Mouse (Mus musculus): ENCODE measurements at regions not wholly inside any gene's neighbourhood (a gene's known extent, or its start where the extent isn't known, plus 50 kb on each side); places are given as distances from the start of the nearest gene placed in this dataset.
"Not testable (repeated sequence)": the region's sequence is repeated elsewhere in the genome, so short reads cannot be mapped to it uniquely, and the experiment has no call there.

GRCm38 (mm10) chrX:17818325-17818724, 246.2 kb upstream of the Fundc1 start:
- Histone ChIP-seq H3K9ac (ENCODE audit: low read depth, low read length) (no peak overlapping the region), H3K4me1 (ENCODE audit: control insufficient read depth, insufficient read depth, low read depth, low read length) (no peaks in the 10 kb centered on the region)

GRCm38 (mm10) chrX:17817651-17818050, 245.5 kb upstream of the Fundc1 start:
- H3K4me3 ChIP-seq (ENCODE audit: low read length), result no peak overlapping the region
- H3K4me2 ChIP-seq (ENCODE audit: low read length), result no peak overlapping the region
- no peak overlapping the region for H3K9ac ChIP-seq (ENCODE audit: low read depth, low read length)
- H3K27ac ChIP-seq (ENCODE audit: low read depth, low read length), result no peak overlapping the region
- WGBS, result 74% methylated on average over 3 of the region's 3 CpGs
- H3K4me1 ChIP-seq (ENCODE audit: control insufficient read depth, insufficient read depth, low read depth, low read length), result no peaks in the 10 kb centered on the region
- H3K9me3 ChIP-seq (ENCODE audit: control insufficient read depth, low read length), result no peaks in the 10 kb centered on the region
- no peaks in the 10 kb centered on the region for H3K36me3 ChIP-seq (ENCODE audit: control insufficient read depth, insufficient read depth, low read length)
- H3K27me3 ChIP-seq (replicated peaks; ENCODE audit: control insufficient read depth, insufficient read depth, low read length), result no peaks in the 10 kb centered on the region
- no peak for ATAC-seq

More at GRCm38 (mm10) chrX:17818325-17818724, 246.2 kb upstream of the Fundc1 start:
- Histone ChIP-seq H3K4me2 (ENCODE audit: low read length) (no peak overlapping the region), H3K27ac (ENCODE audit: low read depth, low read length) (no peak overlapping the region), H3K9me3 (ENCODE audit: control insufficient read depth, low read length) (no peaks in the 10 kb centered on the region), H3K4me3 (ENCODE audit: low read length) (no peak overlapping the region), H3K36me3 (ENCODE audit: control insufficient read depth, insufficient read depth, low read length) (no peaks in the 10 kb centered on the region), H3K27me3 (replicated peaks; ENCODE audit: control insufficient read depth, insufficient read depth, low read length) (no peaks in the 10 kb centered on the region)
- WGBS, result 35% methylated on average over 3 of the region's 3 CpGs
- ATAC-seq, result no peak

GRCm38 (mm10) chrX:17788048-17788447, 215.9 kb upstream of the Fundc1 start:
- no CpG with 5 or more reads among the region's 6 CpGs for WGBS

DNA sequence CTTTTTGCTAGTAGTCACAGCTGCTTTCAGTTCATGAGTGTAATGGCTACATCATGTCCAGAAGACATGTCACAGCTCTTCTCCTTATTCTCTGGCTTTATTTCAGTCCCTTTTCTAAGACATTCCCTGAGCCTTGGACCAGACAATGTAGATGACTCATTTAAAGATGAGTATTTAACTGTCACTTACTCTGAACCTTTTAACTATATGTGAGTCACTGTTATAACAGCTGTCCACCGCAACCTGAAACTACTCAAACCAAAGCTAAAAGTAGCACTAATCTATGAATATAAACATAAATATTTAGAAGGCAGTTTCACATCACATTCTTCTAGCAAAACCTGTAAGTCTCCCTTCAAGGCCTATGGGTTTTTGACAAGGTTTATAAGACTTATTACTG, 203.8 kb upstream of the Fundc1 start:
- Histone ChIP-seq H3K27me3 (replicated peaks; ENCODE audit: control insufficient read depth, insufficient read depth, low read length) (no peaks in the 10 kb centered on the region), H3K4me2 (ENCODE audit: low read length) (no peak overlapping the region), H3K27ac (ENCODE audit: low read depth, low read length) (no peak overlapping the region), H3K4me3 (ENCODE audit: low read length) (no peak overlapping the region), H3K9ac (ENCODE audit: low read depth, low read length) (no peak overlapping the region), H3K4me1 (ENCODE audit: control insufficient read depth, insufficient read depth, low read depth, low read length) (no peaks in the 10 kb centered on the region), H3K36me3 (ENCODE audit: control insufficient read depth, insufficient read depth, low read length) (no peaks in the 10 kb centered on the region), H3K9me3 (ENCODE audit: control insufficient read depth, low read length) (0 out of 2 replicates have a peak, but pooled peaks cover 2% of the 10 kb centered on the region)
- WGBS, result 97% methylated on average over 1 of the region's 1 CpGs
- ATAC-seq, result no peak

More at GRCm38 (mm10) chrX:17788048-17788447, 215.9 kb upstream of the Fundc1 start:
- not testable (repeated sequence) for H3K9me3 ChIP-seq (ENCODE audit: control insufficient read depth, low read length); H3K27ac ChIP-seq (ENCODE audit: low read depth, low read length); H3K36me3 ChIP-seq (ENCODE audit: control insufficient read depth, insufficient read depth, low read length); H3K27me3 ChIP-seq (replicated peaks; ENCODE audit: control insufficient read depth, insufficient read depth, low read length); H3K4me3 ChIP-seq (ENCODE audit: low read length); H3K9ac ChIP-seq (ENCODE audit: low read depth, low read length); H3K4me1 ChIP-seq (ENCODE audit: control insufficient read depth, insufficient read depth, low read depth, low read length); ATAC-seq; H3K4me2 ChIP-seq (ENCODE audit: low read length)

DNA sequence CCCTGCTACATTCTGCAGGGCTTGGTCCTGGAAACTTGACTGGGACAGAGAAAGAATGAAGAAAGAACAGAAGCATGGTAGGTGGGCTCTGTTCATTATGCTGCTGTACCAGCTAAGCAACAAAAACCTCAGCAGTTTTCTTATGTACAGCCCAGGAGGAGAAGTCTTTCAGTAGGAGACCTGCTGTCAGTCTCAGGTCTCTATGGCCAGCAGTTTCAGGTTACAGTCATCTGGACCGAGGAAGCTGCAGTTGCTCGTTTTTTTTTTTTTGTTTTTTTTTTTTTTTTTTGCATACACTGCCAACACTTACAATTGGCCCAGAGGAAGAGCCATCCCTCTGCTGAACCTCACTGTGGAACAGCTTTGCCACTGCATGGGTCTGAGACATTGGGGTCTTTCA, 180.7 kb upstream of the Fundc1 start:
- Histone ChIP-seq H3K9ac (ENCODE audit: low read depth, low read length) (no peak overlapping the region), H3K27me3 (replicated peaks; ENCODE audit: control insufficient read depth, insufficient read depth, low read length) (no peaks in the 10 kb centered on the region), H3K4me2 (ENCODE audit: low read length) (no peak overlapping the region), H3K4me3 (ENCODE audit: low read length) (no peak overlapping the region), H3K9me3 (ENCODE audit: control insufficient read depth, low read length) (no peaks in the 10 kb centered on the region), H3K4me1 (ENCODE audit: control insufficient read depth, insufficient read depth, low read depth, low read length) (no peaks in the 10 kb centered on the region), H3K36me3 (ENCODE audit: control insufficient read depth, insufficient read depth, low read length) (no peaks in the 10 kb centered on the region), H3K27ac (ENCODE audit: low read depth, low read length) (no peak overlapping the region)
- ATAC-seq, result no peak
- 0% methylated on average over 2 of the region's 2 CpGs for WGBS

DNA sequence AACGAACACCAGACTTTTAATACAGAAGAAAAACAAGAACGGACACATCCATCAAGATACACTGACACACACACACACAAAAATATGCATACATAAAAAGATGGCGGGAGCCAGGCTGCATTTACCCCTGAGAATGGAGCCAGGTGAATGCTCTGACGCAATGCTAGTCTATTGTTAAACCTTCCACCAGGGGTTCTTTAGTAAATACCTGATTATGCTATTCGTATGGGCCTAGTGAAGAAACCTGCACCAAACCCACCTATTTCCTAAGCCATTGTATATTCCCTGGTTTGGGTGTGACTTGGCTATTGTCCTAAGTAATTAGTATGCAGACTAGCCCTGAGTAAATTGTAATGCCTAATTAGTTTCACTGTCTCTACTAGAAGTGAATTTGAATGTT, 179.3 kb upstream of the Fundc1 start:
- WGBS, result 75% methylated on average over 5 of the region's 5 CpGs
- Histone ChIP-seq H3K27ac (ENCODE audit: low read depth, low read length) (no peak overlapping the region), H3K4me1 (ENCODE audit: control insufficient read depth, insufficient read depth, low read depth, low read length) (no peaks in the 10 kb centered on the region), H3K4me2 (ENCODE audit: low read length) (no peak overlapping the region), H3K4me3 (ENCODE audit: low read length) (no peak overlapping the region), H3K9me3 (ENCODE audit: control insufficient read depth, low read length) (no peaks in the 10 kb centered on the region), H3K9ac (ENCODE audit: low read depth, low read length) (no peak overlapping the region), H3K36me3 (ENCODE audit: control insufficient read depth, insufficient read depth, low read length) (no peaks in the 10 kb centered on the region), H3K27me3 (replicated peaks; ENCODE audit: control insufficient read depth, insufficient read depth, low read length) (no peaks in the 10 kb centered on the region)
- no peak for ATAC-seq

- Histone ChIP-seq H3K36me3 (ENCODE audit: control insufficient read depth, insufficient read depth, low read length) (no peaks in the 10 kb centered on the region), H3K4me1 (ENCODE audit: control insufficient read depth, insufficient read depth, low read depth, low read length) (no peaks in the 10 kb centered on the region), H3K4me2 (ENCODE audit: low read length) (no peak overlapping the region), H3K4me3 (ENCODE audit: low read length) (no peak overlapping the region), H3K27ac (ENCODE audit: low read depth, low read length) (no peak overlapping the region), H3K9me3 (ENCODE audit: control insufficient read depth, low read length) (no peaks in the 10 kb centered on the region), H3K9ac (ENCODE audit: low read depth, low read length) (no peak overlapping the region), H3K27me3 (replicated peaks; ENCODE audit: control insufficient read depth, insufficient read depth, low read length) (no peaks in the 10 kb centered on the region)
- whole genome bisulfite sequencing, result 81% methylated on average over 4 of the region's 4 CpGs
- no peak for ATAC-seq
Measured at GRCm38 (mm10) chrX:17730233-17730632, 158.1 kb upstream of the Fundc1 start.

GRCm38 (mm10) chrX:17725780-17726220, 153.7 kb upstream of the Fundc1 start:
- H3K4me3 ChIP-seq (ENCODE audit: low read length), result no peak overlapping the region
- H3K27ac ChIP-seq (ENCODE audit: low read depth, low read length), result no peak overlapping the region
- H3K9me3 ChIP-seq (ENCODE audit: control insufficient read depth, low read length), result no peaks in the 10 kb centered on the region
- 48% methylated on average over 5 of the region's 5 CpGs for WGBS
- 0 out of 2 replicates have a peak, but pooled peaks have one; percentile 4 for ATAC-seq
- no peak overlapping the region for H3K9ac ChIP-seq (ENCODE audit: low read depth, low read length)
- no peaks in the 10 kb centered on the region for H3K36me3 ChIP-seq (ENCODE audit: control insufficient read depth, insufficient read depth, low read length)
- H3K4me2 ChIP-seq (ENCODE audit: low read length), result no peak overlapping the region
- no peaks in the 10 kb centered on the region for H3K4me1 ChIP-seq (ENCODE audit: control insufficient read depth, insufficient read depth, low read depth, low read length)
- H3K27me3 ChIP-seq (replicated peaks; ENCODE audit: control insufficient read depth, insufficient read depth, low read length), result no peaks in the 10 kb centered on the region

DNA sequence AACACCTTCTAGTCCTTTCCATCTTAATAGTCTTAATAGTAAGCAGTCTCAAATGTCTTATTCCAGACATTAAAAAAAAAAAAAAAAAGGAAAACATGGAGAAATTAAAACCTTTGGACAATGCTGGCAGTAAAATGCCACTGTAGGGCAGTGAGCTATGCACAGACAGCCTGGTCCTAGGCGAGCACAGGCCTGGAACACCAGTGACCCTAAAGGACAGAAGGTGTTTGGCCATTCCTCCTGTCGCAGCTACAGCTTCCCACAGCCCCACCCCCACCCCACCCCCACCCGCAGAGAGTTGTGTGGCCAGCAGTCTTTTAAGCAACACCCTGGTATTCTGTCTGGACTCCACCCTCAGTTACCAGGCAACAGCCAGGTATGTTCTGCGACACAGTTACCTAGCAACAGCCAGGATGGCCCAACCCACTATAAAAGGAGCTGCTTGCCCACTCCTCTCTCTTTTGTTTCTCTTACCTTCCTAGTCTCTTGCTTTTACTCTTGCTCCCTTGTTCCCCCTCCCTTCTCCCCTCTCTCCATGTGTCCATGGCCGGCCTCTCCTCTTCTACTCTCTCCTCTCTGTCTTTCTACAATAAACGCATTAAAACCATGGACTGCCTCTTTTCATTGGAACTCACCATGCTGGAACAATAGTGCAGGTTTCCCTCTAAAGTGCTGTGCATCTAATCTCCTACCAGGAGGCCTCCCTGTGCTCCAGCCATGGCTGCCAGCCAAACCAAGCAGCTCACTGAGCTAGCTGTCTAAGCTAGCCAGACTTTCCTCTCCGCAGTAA, 153.1 kb upstream of the Fundc1 start:
- Histone ChIP-seq H3K9ac (ENCODE audit: low read depth, low read length) (no peak overlapping the region), H3K4me2 (ENCODE audit: low read length) (no peak overlapping the region)

More for the DNA sequence above, 153.1 kb upstream of the Fundc1 start:
- Histone ChIP-seq H3K36me3 (ENCODE audit: control insufficient read depth, insufficient read depth, low read length) (no peaks in the 10 kb centered on the region), H3K4me3 (ENCODE audit: low read length) (no peak overlapping the region), H3K4me1 (ENCODE audit: control insufficient read depth, insufficient read depth, low read depth, low read length) (no peaks in the 10 kb centered on the region), H3K27me3 (replicated peaks; ENCODE audit: control insufficient read depth, insufficient read depth, low read length) (no peaks in the 10 kb centered on the region), H3K27ac (ENCODE audit: low read depth, low read length) (no peak overlapping the region), H3K9me3 (ENCODE audit: control insufficient read depth, low read length) (no peaks in the 10 kb centered on the region)
- WGBS, result 25% methylated on average over 7 of the region's 7 CpGs
- peak; percentile 91 for ATAC-seq
